Mouse (Mus musculus): Measurements from ENCODE around the gene Ang.

Gene Ang

GRCm38 (mm10) chr14:51127648-51128258, 36.8 kb downstream of the Ang start:
- DNase-seq (ENCODE audit: low spot score in 2 of 2), result no peak

GRCm38 (mm10) chr14:51128775-51129623, 38.0 kb downstream of the Ang start:
- no peak for DNase-seq (ENCODE audit: low spot score in 2 of 2)

- no peak for DNase-seq (ENCODE audit: low spot score in 2 of 2)
Measured at GRCm38 (mm10) chr14:51129624-51129975, 38.6 kb downstream of the Ang start.

- DNase-seq (ENCODE audit: low spot score in 2 of 2), result no peak
Measured at GRCm38 (mm10) chr14:51130315-51130940, 39.5 kb downstream of the Ang start.

- no peak for DNase-seq (ENCODE audit: low spot score in 2 of 2)
Measured at GRCm38 (mm10) chr14:51131086-51131815, 40.3 kb downstream of the Ang start.

- DNase-seq (ENCODE audit: low spot score in 2 of 2), result no peak
Measured at GRCm38 (mm10) chr14:51132372-51132771, 41.4 kb downstream of the Ang start.

GRCm38 (mm10) chr14:51140342-51140741, 49.4 kb downstream of the Ang start:
- no peak for DNase-seq (ENCODE audit: low spot score in 2 of 2)

GRCm38 (mm10) chr14:51142119-51142518, 51.2 kb downstream of the Ang start:
- no peak for DNase-seq (ENCODE audit: low spot score in 2 of 2)

GRCm38 (mm10) chr14:51142568-51142967, 51.6 kb downstream of the Ang start:
- no peak for DNase-seq (ENCODE audit: low spot score in 2 of 2)

GRCm38 (mm10) chr14:51143287-51143686, 52.3 kb downstream of the Ang start:
- DNase-seq (ENCODE audit: low spot score in 2 of 2), result no peak

GRCm38 (mm10) chr14:51143937-51144336, 53.0 kb downstream of the Ang start:
- DNase-seq (ENCODE audit: low spot score in 2 of 2), result no peak

- DNase-seq (ENCODE audit: low spot score in 2 of 2), result no peak
Measured at GRCm38 (mm10) chr14:51144451-51144850, 53.5 kb downstream of the Ang start.

GRCm38 (mm10) chr14:51145521-51145920, 54.6 kb downstream of the Ang start:
- no peak for DNase-seq (ENCODE audit: low spot score in 2 of 2)

- no peak for DNase-seq (ENCODE audit: low spot score in 2 of 2)
Measured at GRCm38 (mm10) chr14:51146685-51147084, 55.7 kb downstream of the Ang start, which contains the start of gene Rnase1. Gene Rnase1 (minus strand): TSS chr14:51146785.

- DNase-seq (ENCODE audit: low spot score in 2 of 2), result no peak
Measured at GRCm38 (mm10) chr14:51148006-51148405, 57.1 kb downstream of the Ang start.

GRCm38 (mm10) chr14:51149164-51149563, 58.2 kb downstream of the Ang start:
- DNase-seq (ENCODE audit: low spot score in 2 of 2), result no peak

GRCm38 (mm10) chr14:51150206-51150831, 59.4 kb downstream of the Ang start:
- no peak for DNase-seq (ENCODE audit: low spot score in 2 of 2)
